Mouse (Mus musculus) ES-E14 (cell line): ENCODE measurements around the gene Pibf1.

Experiments used
- CHD2 ChIP-seq: IDR thresholded peaks from 2 replicates; pipeline ENCODE4 v1.6.1; 2014; ENCODE audit warnings: mild to moderate bottlenecking, low read depth, low read length, inconsistent platforms
- HCFC1 ChIP-seq: IDR thresholded peaks from 2 replicates; pipeline ENCODE4 v1.6.1; 2012; ENCODE audit warnings: low read length, inconsistent platforms, borderline replicate concordance; ENCODE audit not compliant: insufficient read depth
- MAFK ChIP-seq: IDR thresholded peaks from 2 replicates; pipeline ENCODE4 v1.6.1; 2014; ENCODE audit warnings: mild to moderate bottlenecking, low read depth, low read length, inconsistent platforms; ENCODE audit not compliant: insufficient read depth
- ZC3H11A ChIP-seq: IDR thresholded peaks from 2 replicates; pipeline ENCODE4 v1.6.1; 2012; ENCODE audit warnings: low read depth, mild to moderate bottlenecking, inconsistent platforms, low read length, borderline replicate concordance
- ZNF384 ChIP-seq: IDR thresholded peaks from 2 replicates; pipeline ENCODE4 v1.6.1; 2012; ENCODE audit warnings: low read depth, low read length, inconsistent platforms

DNA sequence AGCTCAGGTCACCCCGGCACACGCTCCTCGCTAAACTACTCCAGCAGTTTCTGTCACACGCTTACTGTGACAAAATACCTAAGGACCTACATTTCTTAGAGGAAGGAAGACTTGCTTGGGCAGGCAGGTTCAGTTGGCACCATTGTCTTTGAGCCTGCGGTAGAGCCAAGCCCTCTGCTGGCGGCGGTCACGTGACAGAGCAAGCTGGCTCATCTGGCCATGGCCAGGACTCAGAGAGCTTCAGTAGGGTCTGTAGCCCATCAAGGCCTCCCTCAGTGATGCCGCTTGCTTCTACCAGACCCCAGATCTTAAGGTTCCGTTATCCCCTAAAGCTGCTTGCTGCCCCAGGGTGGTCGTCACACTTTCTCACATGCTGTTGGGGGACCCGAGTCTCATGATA is 162.8 kb downstream of the Pibf1 start:
- TF ChIP-seq CHD2 (no peak), MAFK (no peak), ZNF384 (no peak), ZC3H11A (no peak), HCFC1 (no peak)
